Mouse (Mus musculus) liver, embryonic 11.5 days (tissue): Measurements from ENCODE around the gene Il13. TPM values are rescaled to one million over a fixed set of nuclear protein-coding genes. Genes with fewer than 3 reads are reported as not detected.

Source experiments
- ATAC-seq: fragments of 200-750 bp; cut with Nextera tagmentation; replicated peaks from 2 replicates; pipeline ENCODE4 v1.8.0; 2017; ENCODE audit warnings: moderate number of reproducible peaks, mild to moderate bottlenecking, moderate TSS enrichment, moderate library complexity; ENCODE audit not compliant: low FRiP score
- DNase-seq: peaks from one replicate; pipeline ENCODE4 v3.0.0-alpha.2; 2017; ENCODE audit warnings: low spot score
- H3K27ac ChIP-seq: fragments of 300-500 bp; sonication (generic); 2 replicates; pipeline ENCODE4 v1.5.1; 2014; ENCODE audit warnings: mild to moderate bottlenecking, low read depth, low read length, control low read depth
- H3K27me3 ChIP-seq: fragments of 300-500 bp; sonication (generic); replicated peaks from 2 replicates; pipeline ENCODE4 v1.6.1; 2014; ENCODE audit warnings: low read length, mixed read lengths; ENCODE audit not compliant: control insufficient read depth, insufficient read depth
- H3K36me3 ChIP-seq: fragments of 300-500 bp; sonication (generic); 2 replicates; pipeline ENCODE4 v1.6.1; 2014; ENCODE audit warnings: mild to moderate bottlenecking, low read length, moderate library complexity, mixed read lengths; ENCODE audit not compliant: control insufficient read depth, insufficient read depth
- H3K4me1 ChIP-seq: fragments of 300-500 bp; sonication (generic); replicated peaks from 2 replicates; pipeline ENCODE4 v1.6.1; 2014; ENCODE audit warnings: low read length, mixed read lengths; ENCODE audit not compliant: control insufficient read depth, insufficient read depth
- H3K4me2 ChIP-seq: fragments of 300-500 bp; sonication (generic); 2 replicates; pipeline ENCODE4 v1.6.1; 2014; ENCODE audit warnings: mild to moderate bottlenecking, control low read depth, moderate library complexity
- H3K4me3 ChIP-seq: fragments of 300-500 bp; sonication (generic); 2 replicates; pipeline ENCODE4 v1.5.1; 2014; ENCODE audit warnings: low read depth, low read length, control low read depth
- H3K9ac ChIP-seq: fragments of 300-500 bp; sonication (generic); 2 replicates; pipeline ENCODE4 v1.6.1; 2014; ENCODE audit warnings: low read depth, low read length, control low read depth
- H3K9me3 ChIP-seq: fragments of 300-500 bp; sonication (generic); 2 replicates; pipeline ENCODE4 v1.6.1; 2016; ENCODE audit warnings: low read length, inconsistent platforms, mixed read lengths; ENCODE audit not compliant: control insufficient read depth
- WGBS: fragments of 180-500 bp; shearing (Covaris S2); extraction: QIAGEN DNeasy Blood & Tissue Kit; methylation state at CpG from one replicate; pipeline ENCODE4 v1.1.7; 2014; 5-methylcytosine and 5-hydroxymethylcytosine counted together
- polyA plus RNA-seq: library from polyadenylated mRNA; unstranded; fragments of >200 nt; fragmentation: Nextera tagmentation; extraction: Ambion mirVana; gene quantifications from 2 replicates; pipeline ENCODE4 v1.2.1, GENCODE M21; 2014

Il13 gene
- polyA plus RNA-seq, 1 experiment from 2014 or later: not detected

- ATAC-seq (no peak), DNase-seq (no peak)
- no peak overlapping the region for H3K9ac ChIP-seq
- no peaks in the 10 kb centered on the region for H3K4me1 ChIP-seq
- 88% methylated on average over 6 of the region's 6 CpGs for WGBS
- H3K4me3 ChIP-seq: no peak overlapping the region
- H3K27ac ChIP-seq: no peak overlapping the region
- no peaks in the 10 kb centered on the region for H3K27me3 ChIP-seq
- H3K9me3 ChIP-seq: no peaks in the 10 kb centered on the region
- peaks cover 9% of the 10 kb centered on the region for H3K36me3 ChIP-seq
- no peak overlapping the region for H3K4me2 ChIP-seq
Observed at GRCm38 (mm10) chr11:53585510-53585909, 49.0 kb downstream of the Il13 start.

- DNase-seq (no peak), ATAC-seq (no peak)
- H3K27me3 ChIP-seq: no peaks in the 10 kb centered on the region
- no peaks in the 10 kb centered on the region for H3K9me3 ChIP-seq
- WGBS: 60% methylated on average over 3 of the region's 3 CpGs
- H3K4me3 ChIP-seq: no peak overlapping the region
- no peak overlapping the region for H3K27ac ChIP-seq
- no peak overlapping the region for H3K9ac ChIP-seq
- H3K36me3 ChIP-seq: peaks cover 12% of the 10 kb centered on the region
- no peak overlapping the region for H3K4me2 ChIP-seq
- no peaks in the 10 kb centered on the region for H3K4me1 ChIP-seq
Observed at GRCm38 (mm10) chr11:53584849-53585248, 49.7 kb downstream of the Il13 start.

- DNase-seq (no peak), ATAC-seq (no peak)
- Histone ChIP-seq H3K27ac (no peak overlapping the region), H3K4me1 (no peaks in the 10 kb centered on the region), H3K9ac (no peak overlapping the region), H3K4me3 (no peak overlapping the region), H3K9me3 (no peaks in the 10 kb centered on the region), H3K27me3 (no peaks in the 10 kb centered on the region), H3K4me2 (no peak overlapping the region), H3K36me3 (peaks cover 8% of the 10 kb centered on the region)
- WGBS: 83% methylated on average over 10 of the region's 10 CpGs
Observed at GRCm38 (mm10) chr11:53583151-53583550, 51.4 kb downstream of the Il13 start.

Other genes with a start within 250 kb of the Il13 start
- gene Leap2, start 211.5 kb downstream of the Il13 start, polyA plus RNA-seq: 5.1 and 6.5 TPM in 2 replicates
- gene Uqcrq, start 203.9 kb downstream of the Il13 start, polyA plus RNA-seq: 746 and 848 TPM in 2 replicates
- 0.30 and 0.89 TPM in 2 replicates for gene Gdf9, start 203.7 kb downstream of the Il13 start, polyA plus RNA-seq
- gene Gm10447, start 177.6 kb downstream of the Il13 start, polyA plus RNA-seq: 0.10 TPM in 1 of 2 replicates, not detected in the other
- 2.6 and 2.7 TPM in 2 replicates for gene Shroom1, start 177.5 kb downstream of the Il13 start, polyA plus RNA-seq
- not detected in 2 replicates for gene Gm9837, start 164.2 kb downstream of the Il13 start, polyA plus RNA-seq
- not detected in 2 replicates for gene Gm9945, start 154.5 kb downstream of the Il13 start, polyA plus RNA-seq
- 1.1 and 1.5 TPM in 2 replicates for gene Sowaha, start 154.4 kb downstream of the Il13 start, polyA plus RNA-seq
- 43.4 and 47.4 TPM in 2 replicates for gene Sept8, start 115.4 kb downstream of the Il13 start, polyA plus RNA-seq
- gene Kif3a, start 67.3 kb downstream of the Il13 start, polyA plus RNA-seq: 22.3 and 27.4 TPM in 2 replicates
- 1.9 and 3.2 TPM in 2 replicates for gene Il4, start 16.0 kb downstream of the Il13 start, polyA plus RNA-seq
- gene Rad50, start 72.6 kb upstream of the Il13 start, polyA plus RNA-seq: 36.4 and 37.5 TPM in 2 replicates
- not detected in 2 replicates for gene Il5, start 86.1 kb upstream of the Il13 start, polyA plus RNA-seq
- 8.4 and 8.7 TPM in 2 replicates for gene Irf1, start 135.3 kb upstream of the Il13 start, polyA plus RNA-seq
- not detected in 2 replicates for gene Gm17334, start 138.5 kb upstream of the Il13 start, polyA plus RNA-seq
- gene Gm12216, start 224.6 kb upstream of the Il13 start, polyA plus RNA-seq: 0.51 TPM in 1 of 2 replicates, not detected in the other